Mouse (Mus musculus) yolk sac, embryonic 10.5 days (tissue): ENCODE measurements at regions not wholly inside any gene's neighbourhood (a gene's known extent, or its start where the extent isn't known, plus 50 kb on each side); places are given as distances from the start of the nearest gene placed in this dataset.

ENCODE experiments used
- DNase-seq: peaks from one replicate; pipeline ENCODE4 v3.0.0-alpha.2; 2017; ENCODE audit warnings: low spot score

DNA sequence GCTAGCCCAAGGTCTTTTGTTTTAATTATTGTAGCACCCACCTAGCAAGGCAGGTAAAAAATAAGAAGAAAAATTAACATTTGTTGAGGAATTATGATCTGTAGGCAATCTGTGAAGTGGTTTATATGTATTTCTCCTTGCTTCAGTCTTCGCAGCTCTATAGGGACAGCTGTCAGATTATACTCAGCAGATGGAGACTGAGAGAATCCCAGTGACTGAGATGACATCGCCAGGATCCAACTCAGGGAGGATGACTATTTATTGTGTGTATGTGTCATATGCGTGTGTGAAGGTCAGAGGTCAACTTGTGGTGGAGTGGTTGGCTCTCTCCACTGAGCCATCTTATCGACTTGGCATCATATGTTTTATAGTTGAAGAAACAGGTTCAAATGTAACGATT, 362.0 kb upstream of the Chd6 start:
- no peak for DNase-seq

GRCm38 (mm10) chr2:161470025-161470424, 361.1 kb upstream of the Chd6 start:
- no peak for DNase-seq

GRCm38 (mm10) chr2:161467035-161467434, 358.2 kb upstream of the Chd6 start:
- no peak for DNase-seq

- DNase-seq = peak; percentile 53
Observed at GRCm38 (mm10) chr2:161460600-161460999, 351.7 kb upstream of the Chd6 start.

DNA sequence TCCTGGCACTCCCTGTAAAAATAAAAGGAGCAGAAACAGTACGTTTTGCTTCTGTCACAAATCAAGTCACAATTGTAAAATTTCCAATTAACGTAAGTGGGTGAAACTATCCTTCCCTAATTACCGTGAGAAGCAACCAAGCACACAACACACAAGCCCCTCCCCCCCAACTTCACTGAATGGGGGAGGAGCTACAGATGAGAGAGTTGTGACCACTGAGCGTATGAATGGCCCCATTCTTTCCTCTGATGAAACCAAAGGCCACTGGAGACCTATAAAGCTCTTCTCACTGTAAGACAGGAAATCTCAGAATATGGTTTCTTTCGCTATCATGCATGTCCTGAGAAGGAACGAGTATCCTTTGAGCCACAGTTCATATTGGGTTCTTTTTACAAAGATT, 345.6 kb upstream of the Chd6 start:
- no peak for DNase-seq

- DNase-seq = peak; percentile 10
Observed at GRCm38 (mm10) chr2:161433816-161434215, 324.9 kb upstream of the Chd6 start.

DNA sequence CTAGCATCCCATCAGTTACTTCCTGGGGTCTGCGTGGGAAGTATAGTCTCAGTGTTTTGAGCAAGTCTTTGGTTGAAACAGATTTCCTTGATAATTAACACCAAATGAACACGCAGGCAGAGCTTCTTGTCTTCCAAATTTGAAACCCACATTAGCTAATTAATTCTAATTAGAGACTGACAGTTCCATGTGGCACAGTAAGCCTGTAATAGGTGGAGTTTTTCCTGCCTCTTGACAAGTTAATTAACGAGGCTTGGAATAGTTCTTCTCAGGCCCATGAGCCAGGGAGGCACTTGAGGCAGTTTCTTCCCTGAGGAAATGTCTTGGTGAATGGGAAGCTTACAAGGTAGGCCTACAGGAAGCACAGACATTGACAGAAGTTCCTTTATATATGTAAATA, 320.4 kb upstream of the Chd6 start:
- DNase-seq = no peak

DNA sequence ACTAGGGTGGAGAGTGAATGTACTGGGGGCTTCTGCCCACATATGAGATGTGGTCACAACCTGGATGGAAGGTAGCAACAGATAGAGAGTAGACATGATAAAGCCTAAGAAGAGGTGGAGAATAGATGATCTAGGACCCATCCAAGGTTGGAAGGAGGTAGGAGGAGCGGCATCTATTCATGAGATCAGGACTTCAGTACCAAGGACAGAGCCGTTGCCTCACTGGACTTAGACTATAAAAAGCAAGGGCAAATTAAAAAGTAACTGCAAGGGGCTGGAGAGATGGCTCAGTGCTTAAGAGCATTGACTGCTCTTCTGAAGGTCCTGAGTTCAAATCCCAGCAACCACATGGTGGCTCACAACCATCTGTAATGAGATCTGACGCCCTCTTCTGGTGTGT, 316.7 kb upstream of the Chd6 start:
- peak; percentile 8 for DNase-seq

- no peak for DNase-seq
Observed at GRCm38 (mm10) chr2:161418062-161418461, 309.2 kb upstream of the Chd6 start.

DNA sequence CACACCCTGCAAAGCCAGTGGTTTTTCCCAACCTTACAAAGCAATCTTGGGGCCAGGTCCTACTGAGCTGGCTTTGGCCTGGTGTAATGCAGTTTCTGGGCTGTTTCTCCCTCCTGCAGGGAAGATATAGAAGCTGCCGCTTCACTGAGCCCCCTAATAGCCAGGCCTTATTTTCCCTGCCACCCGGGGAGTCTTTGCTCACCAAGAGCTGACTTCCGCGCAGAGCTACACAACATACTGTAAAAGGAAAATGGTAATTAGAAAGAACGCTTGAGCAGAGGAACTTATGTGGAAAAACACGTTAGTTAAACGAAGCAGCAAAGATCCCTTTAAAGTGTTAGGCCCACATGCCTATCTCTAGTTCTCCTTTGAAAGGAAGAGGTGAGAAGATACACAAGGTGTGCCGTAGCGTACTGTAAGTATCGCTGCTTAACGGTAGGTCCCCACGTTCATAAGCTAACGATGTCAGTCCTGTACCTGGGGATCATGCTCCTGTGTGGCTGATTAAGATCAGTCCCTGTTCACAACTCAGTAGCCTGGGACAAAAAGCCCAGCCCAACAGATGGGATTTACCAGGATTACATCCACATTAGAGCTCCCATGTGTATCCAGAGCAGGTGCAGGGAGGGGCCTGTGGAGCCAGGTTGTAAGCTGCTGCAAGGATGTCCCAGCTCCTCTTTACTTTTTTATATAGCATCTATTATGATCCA, 307.5 kb upstream of the Chd6 start:
- no peak for DNase-seq

DNA sequence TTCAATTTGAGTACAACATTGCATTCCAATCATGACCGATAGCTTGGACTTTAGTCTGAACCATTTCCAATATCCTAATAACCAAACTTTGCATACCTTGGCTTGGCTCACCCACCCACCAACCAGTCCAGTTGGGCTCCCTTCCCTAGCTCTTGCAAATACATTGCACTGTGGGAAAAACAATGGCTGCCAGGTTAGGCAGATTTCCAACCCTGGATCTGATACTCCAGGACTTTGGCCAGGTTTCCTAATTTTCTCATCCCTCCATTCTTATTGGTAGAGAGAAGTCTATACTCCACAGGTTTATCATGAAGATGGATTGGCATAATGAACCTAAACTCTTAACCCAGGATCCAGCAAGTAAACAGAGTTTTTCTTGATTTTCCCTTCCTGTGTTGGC, 299.4 kb upstream of the Chd6 start:
- DNase-seq = no peak

GRCm38 (mm10) chr2:161405847-161406384, 297.0 kb upstream of the Chd6 start:
- DNase-seq = no peak

- DNase-seq = no peak
Observed at GRCm38 (mm10) chr2:161398061-161398460, 289.2 kb upstream of the Chd6 start.

DNA sequence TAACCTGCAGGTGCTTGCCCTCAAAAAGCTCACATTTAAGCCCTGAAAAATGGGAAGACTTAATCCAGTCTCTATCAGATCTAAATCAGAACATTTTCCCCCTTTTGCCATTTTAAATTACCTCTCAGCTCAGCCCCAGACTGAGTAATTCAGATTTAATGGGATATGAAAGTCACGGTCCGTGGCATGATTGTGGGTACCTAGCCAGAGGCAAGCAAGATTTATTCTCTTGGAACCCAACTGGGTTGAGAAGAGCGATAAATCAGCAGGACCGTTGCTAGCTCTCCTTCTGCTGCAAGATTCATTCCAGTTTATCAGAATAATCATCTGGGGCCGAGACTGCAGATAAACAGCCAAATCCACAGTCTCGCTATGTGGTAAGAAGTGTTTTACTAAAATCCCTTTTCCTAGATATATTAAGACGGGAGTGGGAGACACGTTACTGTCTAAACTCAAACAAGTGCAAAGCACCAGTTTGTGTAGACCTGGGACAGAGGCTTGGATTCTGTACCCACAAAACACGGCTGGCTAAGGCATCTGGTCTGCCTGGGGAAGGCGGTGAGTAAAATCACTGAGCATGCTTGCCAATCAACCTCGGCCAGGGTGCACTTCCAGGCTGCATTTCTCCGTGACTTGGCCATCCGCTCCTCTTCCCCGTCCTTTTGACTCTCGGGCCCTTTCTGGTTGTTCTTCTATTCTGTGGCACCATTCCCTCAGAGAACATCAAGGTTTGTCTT, 282.2 kb upstream of the Chd6 start:
- DNase-seq = no peak

DNA sequence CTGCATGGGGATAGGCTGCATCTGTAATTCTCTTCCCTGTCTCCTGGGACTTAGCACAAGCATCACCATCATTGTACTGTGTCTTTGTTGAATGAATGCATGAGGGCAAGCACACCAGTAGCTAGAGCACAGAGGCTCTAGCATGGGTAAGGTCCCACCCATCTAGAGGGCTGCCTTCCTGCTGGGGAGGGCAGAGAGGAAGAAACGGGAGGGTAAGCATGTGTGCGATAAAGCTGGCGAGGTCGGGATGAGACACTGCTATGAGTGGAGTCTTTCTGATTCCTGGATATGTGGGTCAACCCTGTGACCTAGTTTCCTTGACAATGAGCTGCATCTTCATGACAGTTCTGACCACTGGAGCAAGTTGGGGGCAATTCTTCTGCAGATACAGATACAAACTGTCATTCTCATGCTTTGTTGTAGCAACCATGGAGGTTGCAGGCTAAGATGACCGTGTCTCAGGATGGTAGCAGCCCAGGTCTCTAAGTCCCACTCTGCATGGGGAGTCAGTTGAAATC, 280.5 kb upstream of the Chd6 start:
- no peak for DNase-seq

GRCm38 (mm10) chr2:161387054-161387453, 278.2 kb upstream of the Chd6 start:
- no peak for DNase-seq

DNA sequence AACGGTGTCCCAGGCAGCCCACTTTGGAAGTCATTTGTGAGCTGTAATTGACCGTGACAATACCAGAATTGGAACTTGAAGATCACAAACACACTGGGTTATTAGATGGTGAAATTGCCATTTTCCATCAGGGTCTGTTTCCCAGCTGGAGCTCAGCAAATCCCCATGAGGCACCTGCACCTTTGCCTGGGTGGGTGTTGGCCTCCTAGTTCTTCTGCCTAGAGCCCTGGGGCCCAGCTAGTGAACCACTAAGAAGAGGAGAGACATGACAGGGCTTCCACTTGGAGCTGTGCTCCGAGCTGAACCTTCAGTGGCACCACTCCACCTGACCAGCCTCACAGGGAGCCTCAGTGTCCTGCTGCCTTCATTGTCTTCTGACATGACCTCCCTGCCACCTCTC, 273.5 kb upstream of the Chd6 start:
- no peak for DNase-seq

- DNase-seq = no peak
Observed at GRCm38 (mm10) chr2:161378313-161378712, 269.4 kb upstream of the Chd6 start.

DNA sequence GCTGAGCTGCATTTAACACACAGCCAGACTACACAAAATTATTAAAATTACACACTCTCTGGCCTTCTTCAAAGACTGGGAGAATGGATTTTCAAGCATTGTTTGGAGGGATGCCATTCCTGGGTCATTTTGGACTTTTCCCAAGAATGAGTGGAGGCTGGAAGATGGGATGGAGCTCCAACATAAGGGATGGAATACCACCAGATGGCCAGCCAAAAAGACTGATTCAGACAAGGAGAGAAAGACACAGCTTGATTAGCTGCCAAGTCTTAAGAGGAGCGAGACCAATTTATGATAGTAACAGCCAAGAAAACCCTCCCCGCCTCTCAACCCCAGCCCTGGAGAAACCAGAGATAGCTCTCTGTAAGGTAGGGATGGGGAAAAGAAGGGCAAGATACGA, 253.4 kb upstream of the Chd6 start:
- DNase-seq = no peak

GRCm38 (mm10) chr2:161349110-161349509, 240.2 kb upstream of the Chd6 start:
- no peak for DNase-seq

- DNase-seq = no peak
Observed at GRCm38 (mm10) chr2:161344018-161344417, 235.1 kb upstream of the Chd6 start.

DNA sequence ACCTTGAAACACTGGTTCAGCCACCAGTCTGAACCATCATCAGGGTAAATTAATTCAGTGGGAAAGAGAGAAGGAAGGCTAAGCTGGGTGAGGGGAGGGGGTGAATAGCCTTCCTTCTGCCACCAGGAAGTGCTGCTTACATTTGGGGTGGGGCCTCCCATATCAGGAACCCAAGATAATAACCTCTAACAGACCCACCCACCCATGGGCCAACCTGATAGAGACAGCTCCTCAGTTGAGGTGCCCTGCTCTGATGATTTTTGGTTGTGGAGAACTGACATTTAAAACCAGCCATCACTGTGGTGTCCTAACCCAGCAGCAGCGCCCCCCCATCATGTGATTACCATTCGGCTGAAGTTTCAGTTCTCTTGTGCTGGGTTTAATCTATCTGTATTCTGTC, 233.8 kb upstream of the Chd6 start:
- no peak for DNase-seq

DNA sequence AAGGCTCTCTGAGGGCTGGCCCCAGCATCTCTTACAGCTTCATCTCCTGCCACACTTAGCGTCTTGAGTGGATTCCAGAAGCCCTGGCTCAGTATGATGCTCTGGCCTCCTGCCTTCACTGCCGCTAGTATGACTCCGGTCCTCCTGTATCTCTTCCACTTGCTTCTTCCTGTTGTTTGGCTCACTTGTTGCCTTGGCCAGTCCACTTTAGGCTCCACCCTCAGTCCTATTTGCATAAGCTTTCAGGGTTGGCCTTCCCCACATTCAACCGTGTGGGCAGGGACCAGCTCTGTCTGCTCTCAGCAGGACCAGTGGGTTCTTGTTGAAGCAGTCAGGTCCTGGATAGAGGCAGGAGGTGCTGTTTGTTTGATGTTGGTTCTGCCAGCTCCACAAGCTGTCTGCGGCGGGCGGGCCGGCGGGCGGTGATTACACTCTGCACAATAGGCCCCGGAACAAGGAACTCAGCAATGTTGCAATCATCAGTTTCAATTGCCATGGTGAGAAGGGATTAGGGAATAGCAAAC, 232.6 kb upstream of the Chd6 start:
- peak; percentile 49 for DNase-seq
